Mouse (Mus musculus) inflammation-experienced regulatory T-cells, adult 16 weeks (primary cell): ENCODE measurements around the gene Tstd3. TPM values are rescaled to one million over a fixed set of nuclear protein-coding genes. Genes with fewer than 3 reads are reported as not detected.

Experiments
- polyA plus RNA-seq: library from polyadenylated mRNA; unstranded; fragments of 100-300 nt; shearing (Covaris generic); gene quantifications from one replicate; pipeline ENCODE4 v1.2.1, GENCODE M21; 2017

The Tstd3 gene
- polyA plus RNA-seq, result 23.6 TPM

GRCm38 (mm10) chr4:21766863-21767304 is at the start of gene Tstd3, which contains the start of gene Usp45:
TSS of gene Tstd3 (minus strand) at chr4:21767212.
TSS of gene Usp45 (plus strand) at chr4:21767156.

GRCm38 (mm10) chr4:21727615-21728165 is 39.3 kb downstream of the Tstd3 start, which contains the start of gene Ccnc:
TSS of gene Ccnc (plus strand) at chr4:21727701.

Other genes with a start within 250 kb of the Tstd3 start
- gene Prdm13, start 81.2 kb downstream of the Tstd3 start, polyA plus RNA-seq, result not detected
- gene Ccnc, start 39.5 kb downstream of the Tstd3 start, polyA plus RNA-seq, result 43.0 TPM
- 28.2 TPM for gene Usp45, start 56 bp downstream of the Tstd3 start, polyA plus RNA-seq
- 212 TPM for gene Pnisr, start 80.4 kb upstream of the Tstd3 start, polyA plus RNA-seq
- 13.2 TPM for gene Coq3, start 112.5 kb upstream of the Tstd3 start, polyA plus RNA-seq
- gene Faxc, start 164.1 kb upstream of the Tstd3 start, polyA plus RNA-seq, result not detected